Mouse (Mus musculus) midbrain, embryonic 13.5 days (tissue): ENCODE results near the gene Eif1ad. TPM values are rescaled to one million over a fixed set of nuclear protein-coding genes. Genes with fewer than 3 reads are reported as not detected.

Experiments
- polyA plus RNA-seq: library from polyadenylated mRNA; unstranded; fragments of >200 nt; fragmentation: Nextera tagmentation; extraction: Ambion mirVana; gene quantifications from 2 replicates; pipeline ENCODE4 v1.2.1, GENCODE M21; 2015

Gene Eif1ad
- polyA plus RNA-seq, 1 experiment from 2014 or later = 63.7 TPM

Other genes starting within 250 kb of the Eif1ad start
- gene Klc2, start 248.2 kb upstream of the Eif1ad start, polyA plus RNA-seq = 63.1 and 69.0 TPM in 2 replicates
- 31.5 and 32.0 TPM in 2 replicates for gene Pacs1, start 93.6 kb upstream of the Eif1ad start, polyA plus RNA-seq
- gene Sf3b2, start 71.3 kb upstream of the Eif1ad start, polyA plus RNA-seq = 399 and 419 TPM in 2 replicates
- gene Gal3st3, start 68.4 kb upstream of the Eif1ad start, polyA plus RNA-seq = 29.3 and 33.6 TPM in 2 replicates
- not detected in 2 replicates for gene Catsper1, start 31.0 kb upstream of the Eif1ad start, polyA plus RNA-seq
- gene Cst6, start 17.2 kb upstream of the Eif1ad start, polyA plus RNA-seq = 4.5 and 5.8 TPM in 2 replicates
- gene Banf1, start 427 bp downstream of the Eif1ad start, polyA plus RNA-seq = 366 and 375 TPM in 2 replicates
- gene Sart1, start 22.0 kb downstream of the Eif1ad start, polyA plus RNA-seq = 74.3 and 78.8 TPM in 2 replicates
- 0.32 and 0.55 TPM in 2 replicates for gene Tsga10ip, start 35.8 kb downstream of the Eif1ad start, polyA plus RNA-seq
- gene Drap1, start 58.2 kb downstream of the Eif1ad start, polyA plus RNA-seq = 303 and 313 TPM in 2 replicates
- gene AI837181, start 58.4 kb downstream of the Eif1ad start, polyA plus RNA-seq = 51.6 and 60.3 TPM in 2 replicates
- not detected in 2 replicates for gene Fosl1, start 80.8 kb downstream of the Eif1ad start, polyA plus RNA-seq
- gene Ccdc85b, start 91.2 kb downstream of the Eif1ad start, polyA plus RNA-seq = 6.9 and 9.7 TPM in 2 replicates
- 183 and 192 TPM in 2 replicates for gene Fibp, start 93.9 kb downstream of the Eif1ad start, polyA plus RNA-seq
- 5.2 and 5.7 TPM in 2 replicates for gene Ctsw, start 101.8 kb downstream of the Eif1ad start, polyA plus RNA-seq
- gene Efemp2, start 107.2 kb downstream of the Eif1ad start, polyA plus RNA-seq = 31.8 and 33.4 TPM in 2 replicates
- gene Mus81, start 121.7 kb downstream of the Eif1ad start, polyA plus RNA-seq = 52.1 and 53.2 TPM in 2 replicates
- 3,599 and 3,660 TPM in 2 replicates for gene Cfl1, start 123.7 kb downstream of the Eif1ad start, polyA plus RNA-seq
- 0.26 and 0.27 TPM in 2 replicates for gene 1700020D05Rik, start 137.0 kb downstream of the Eif1ad start, polyA plus RNA-seq
- 70.4 and 73.6 TPM in 2 replicates for gene Snx32, start 143.8 kb downstream of the Eif1ad start, polyA plus RNA-seq
- 0.14 TPM in 1 of 2 replicates, not detected in the other for gene Ovol1, start 193.9 kb downstream of the Eif1ad start, polyA plus RNA-seq
- gene Ap5b1, start 201.3 kb downstream of the Eif1ad start, polyA plus RNA-seq = 2.0 and 2.3 TPM in 2 replicates
- 91.3 and 98.9 TPM in 2 replicates for gene Rnaseh2c, start 235.1 kb downstream of the Eif1ad start, polyA plus RNA-seq
- gene Kat5, start 243.5 kb downstream of the Eif1ad start, polyA plus RNA-seq = 82.3 and 89.3 TPM in 2 replicates